Mouse (Mus musculus) heart, embryonic 15.5 days (tissue): Measurements from ENCODE around the gene Slc4a8. TPM values are rescaled to one million over a fixed set of nuclear protein-coding genes. Genes with fewer than 3 reads are reported as not detected.

Experiments used
- ATAC-seq: fragments of 200-750 bp; cut with Nextera tagmentation; replicated peaks from 2 replicates; pipeline ENCODE4 v1.8.0; 2017; ENCODE audit warnings: low read depth, moderate TSS enrichment; ENCODE audit not compliant: insufficient number of reproducible peaks, insufficient read depth, low FRiP score
- H3K27ac ChIP-seq: fragments of 300-500 bp; sonication (generic); 2 replicates; pipeline ENCODE4 v1.5.1; 2015; ENCODE audit warnings: mild to moderate bottlenecking, inconsistent platforms
- H3K27me3 ChIP-seq: fragments of 300-500 bp; sonication (generic); 2 replicates; pipeline ENCODE4 v1.6.1; 2015; ENCODE audit warnings: inconsistent platforms
- H3K36me3 ChIP-seq: fragments of 300-500 bp; sonication (generic); 2 replicates; pipeline ENCODE4 v1.6.1; 2015; ENCODE audit warnings: mild to moderate bottlenecking, inconsistent platforms
- H3K4me1 ChIP-seq: fragments of 300-500 bp; sonication (generic); replicated peaks from 2 replicates; pipeline ENCODE4 v1.6.1; 2015; ENCODE audit warnings: inconsistent platforms
- H3K4me2 ChIP-seq: fragments of 300-500 bp; sonication (generic); 2 replicates; pipeline ENCODE4 v1.6.1; 2015; ENCODE audit warnings: inconsistent platforms, mild to moderate bottlenecking, moderate library complexity
- H3K4me3 ChIP-seq: fragments of 300-500 bp; sonication (generic); 2 replicates; pipeline ENCODE4 v1.5.1; 2015; ENCODE audit warnings: mild to moderate bottlenecking, inconsistent platforms
- H3K9ac ChIP-seq: fragments of 300-500 bp; sonication (generic); 2 replicates; pipeline ENCODE4 v1.6.1; 2015; ENCODE audit warnings: mild to moderate bottlenecking, inconsistent platforms
- H3K9me3 ChIP-seq: fragments of 300-500 bp; sonication (generic); replicated peaks from 2 replicates; pipeline ENCODE4 v1.6.1; 2016; ENCODE audit warnings: inconsistent platforms
- WGBS: fragments of 180-500 bp; shearing (Covaris S2); methylation state at CpG from one replicate; pipeline ENCODE4 v1.1.7; 2015; ENCODE audit warnings: mixed read lengths; 5-methylcytosine and 5-hydroxymethylcytosine counted together
- polyA plus RNA-seq: library from polyadenylated mRNA; unstranded; fragments of >200 nt; fragmentation: Nextera tagmentation; extraction: Ambion mirVana; gene quantifications from 2 replicates; pipeline ENCODE4 v1.2.1, GENCODE M21; 2015

The Slc4a8 gene
- polyA plus RNA-seq, 1 experiment from 2014 or later, result 0.53 TPM

- no peaks in the 10 kb centered on the region for H3K9me3 ChIP-seq
- H3K4me1 ChIP-seq, result peaks cover 4% of the 10 kb centered on the region
- WGBS, result 81% methylated on average over 6 of the region's 6 CpGs
- H3K36me3 ChIP-seq, result no peaks in the 10 kb centered on the region
- no peak overlapping the region for H3K27ac ChIP-seq
- no peak overlapping the region for H3K4me2 ChIP-seq
- no peak overlapping the region for H3K9ac ChIP-seq
- no peak overlapping the region for H3K4me3 ChIP-seq
- H3K27me3 ChIP-seq, result no peaks in the 10 kb centered on the region
- ATAC-seq, result no peak
These were observed 18.3 kb upstream of the Slc4a8 start for GRCm38 (mm10) chr15:100743238-100743637.

DNA sequence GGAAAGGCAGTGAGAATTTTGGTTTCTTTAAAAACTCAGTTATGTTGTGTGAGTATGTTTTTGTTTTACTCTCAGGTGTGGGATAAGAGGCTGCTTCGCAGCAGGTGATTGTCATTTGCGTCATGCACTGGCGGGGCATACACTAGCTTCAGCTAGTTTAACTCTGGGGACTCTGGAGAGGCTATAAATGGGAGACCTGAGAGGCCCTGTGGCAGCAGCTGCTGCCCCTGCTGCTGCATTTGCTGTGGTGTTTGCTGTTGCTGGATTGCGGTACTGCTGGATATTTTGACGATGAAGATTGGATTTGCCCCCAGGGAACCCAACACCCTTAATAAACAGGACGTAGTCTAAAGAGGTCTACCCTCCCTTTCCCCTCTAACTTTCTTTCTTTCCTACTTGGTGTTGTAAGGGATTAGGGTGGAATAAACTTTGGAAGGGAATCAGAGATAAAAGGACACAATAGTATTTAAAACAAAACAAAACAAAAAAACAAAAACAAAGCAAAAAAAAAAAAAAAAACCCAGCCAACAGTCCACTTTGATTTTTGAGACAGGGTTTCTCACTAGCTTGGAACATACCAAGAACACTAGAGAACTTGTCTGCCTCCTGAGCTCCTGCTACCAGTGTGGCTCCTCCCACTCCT, 14.9 kb upstream of the Slc4a8 start:
- no peak overlapping the region for H3K27ac ChIP-seq
- no peak for ATAC-seq
- H3K9ac ChIP-seq, result no peak overlapping the region
- peak overlapping the region; percentile 64 for H3K4me2 ChIP-seq
- no peaks in the 10 kb centered on the region for H3K9me3 ChIP-seq
- peak overlapping the region; percentile 35 for H3K4me3 ChIP-seq
- WGBS, result 31% methylated on average over 6 of the region's 6 CpGs
- H3K36me3 ChIP-seq, result no peaks in the 10 kb centered on the region
- peaks cover 4% of the 10 kb centered on the region for H3K4me1 ChIP-seq
- H3K27me3 ChIP-seq, result no peaks in the 10 kb centered on the region

DNA sequence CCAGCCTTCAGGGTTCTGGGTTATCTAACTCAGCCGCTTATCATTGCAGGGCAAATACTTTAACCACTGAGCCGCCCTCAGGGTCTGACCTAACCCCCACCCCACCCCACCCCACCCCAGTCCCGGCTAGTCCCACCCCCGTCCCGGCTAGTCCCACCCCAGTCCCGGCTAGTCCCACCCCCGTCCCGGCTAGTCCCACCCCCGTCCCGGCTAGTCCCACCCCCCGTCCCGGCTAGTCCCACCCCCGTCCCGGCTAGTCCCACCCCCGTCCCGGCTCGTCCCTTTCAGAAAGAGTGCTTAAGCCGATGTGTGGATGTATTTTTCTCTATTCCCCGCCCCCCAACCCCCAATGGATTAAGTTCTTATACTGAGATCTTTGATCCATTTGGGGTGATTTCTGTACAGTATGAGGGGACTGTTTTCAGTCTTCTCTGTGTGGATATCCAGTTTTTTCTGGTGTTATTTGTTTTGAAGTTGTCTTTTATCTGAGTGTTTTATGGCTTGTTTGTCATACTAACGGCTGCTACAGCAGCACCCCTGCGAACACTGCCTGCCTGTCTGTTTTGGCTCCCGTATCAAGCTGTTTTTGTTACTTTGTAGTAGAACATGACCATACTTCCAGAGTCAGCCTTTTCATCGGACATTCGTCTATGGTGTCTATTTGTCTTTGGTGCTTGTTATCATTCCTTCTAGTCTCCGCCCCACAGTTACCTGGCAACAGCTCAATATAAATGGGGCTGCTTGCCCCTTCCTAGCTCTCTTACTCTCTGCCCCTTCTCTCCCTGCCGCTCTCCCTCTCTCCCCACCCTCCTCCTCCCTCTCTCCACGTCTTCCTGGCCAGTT, 14.2 kb upstream of the Slc4a8 start:
- ATAC-seq, result peak; percentile 60; the same call in 1 of the 2 replicates
- H3K27ac ChIP-seq, result no peak overlapping the region

DNA sequence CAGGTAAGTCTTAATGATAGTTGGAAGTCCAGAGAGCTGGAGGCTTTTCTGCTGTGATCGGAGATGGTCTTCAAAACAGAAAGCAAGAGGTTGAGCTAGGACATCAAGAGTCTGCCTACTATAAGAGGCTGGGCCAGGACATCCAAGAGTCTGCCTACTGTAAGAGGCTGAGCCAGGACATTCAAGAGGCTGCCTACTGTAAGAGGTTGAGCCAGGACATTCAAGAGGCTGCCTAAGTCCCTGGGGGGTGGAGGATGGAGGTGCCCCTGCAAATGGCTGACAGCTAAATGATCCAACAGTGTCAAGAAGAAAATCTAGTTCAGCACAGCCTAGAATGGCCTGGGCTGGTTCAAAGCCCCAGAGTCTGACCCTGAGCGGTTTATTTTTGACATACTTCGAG, 13.0 kb upstream of the Slc4a8 start:
- Histone ChIP-seq H3K4me1 (peaks cover 4% of the 10 kb centered on the region), H3K9me3 (no peaks in the 10 kb centered on the region), H3K4me3 (no peak overlapping the region), H3K4me2 (no peak overlapping the region), H3K27me3 (peaks cover 10% of the 10 kb centered on the region; the same call in 1 of the 2 replicates), H3K36me3 (no peaks in the 10 kb centered on the region), H3K27ac (no peak overlapping the region), H3K9ac (no peak overlapping the region)
- 87% methylated on average over 3 of the region's 3 CpGs for WGBS
- ATAC-seq, result no peak

More for the DNA sequence above, 14.2 kb upstream of the Slc4a8 start:
- H3K4me2 ChIP-seq, result peak overlapping the region; percentile 64
- H3K9me3 ChIP-seq, result no peaks in the 10 kb centered on the region
- H3K4me1 ChIP-seq, result peaks cover 4% of the 10 kb centered on the region
- H3K4me3 ChIP-seq, result peak overlapping the region; percentile 35
- H3K27me3 ChIP-seq, result no peaks in the 10 kb centered on the region
- 4% methylated on average over 23 of the region's 27 CpGs for WGBS
- no peak overlapping the region for H3K9ac ChIP-seq
- no peaks in the 10 kb centered on the region for H3K36me3 ChIP-seq

- H3K4me1 ChIP-seq, result peaks cover 4% of the 10 kb centered on the region
- peaks cover 14% of the 10 kb centered on the region for H3K27me3 ChIP-seq
- H3K36me3 ChIP-seq, result no peaks in the 10 kb centered on the region
- no peak for ATAC-seq
- H3K4me3 ChIP-seq, result no peak overlapping the region
- H3K4me2 ChIP-seq, result no peak overlapping the region
- no peak overlapping the region for H3K27ac ChIP-seq
- H3K9ac ChIP-seq, result no peak overlapping the region
- WGBS, result 71% methylated on average over 10 of the region's 10 CpGs
- no peaks in the 10 kb centered on the region for H3K9me3 ChIP-seq
These were observed 11.6 kb upstream of the Slc4a8 start for GRCm38 (mm10) chr15:100749751-100750538.

DNA sequence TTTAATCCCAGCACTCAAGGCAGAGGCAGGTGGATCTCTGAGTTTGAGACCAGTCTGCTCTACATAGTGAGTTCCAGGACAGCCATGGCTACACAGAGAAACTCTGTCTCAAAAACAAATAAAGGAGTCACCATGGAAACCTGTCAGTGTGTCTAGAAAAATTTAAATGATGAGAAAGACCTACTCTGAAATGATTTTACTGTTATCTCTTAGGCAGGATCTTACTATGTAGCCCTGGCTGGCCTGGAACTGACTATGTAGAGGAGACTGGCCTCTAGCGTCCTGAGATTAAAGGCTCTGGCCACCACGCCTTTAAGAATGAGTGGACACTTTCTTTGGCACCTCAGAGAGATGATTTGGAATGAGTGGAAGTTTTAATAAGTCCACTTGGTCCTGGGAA, 9.1 kb upstream of the Slc4a8 start:
- H3K9ac ChIP-seq, result no peak overlapping the region
- no peaks in the 10 kb centered on the region for H3K9me3 ChIP-seq
- peaks cover 14% of the 10 kb centered on the region for H3K27me3 ChIP-seq
- 63% methylated on average over 2 of the region's 2 CpGs for WGBS
- H3K4me3 ChIP-seq, result no peak overlapping the region
- H3K4me1 ChIP-seq, result peaks cover 4% of the 10 kb centered on the region
- H3K4me2 ChIP-seq, result no peak overlapping the region
- no peaks in the 10 kb centered on the region for H3K36me3 ChIP-seq
- H3K27ac ChIP-seq, result no peak overlapping the region
- ATAC-seq, result no peak

DNA sequence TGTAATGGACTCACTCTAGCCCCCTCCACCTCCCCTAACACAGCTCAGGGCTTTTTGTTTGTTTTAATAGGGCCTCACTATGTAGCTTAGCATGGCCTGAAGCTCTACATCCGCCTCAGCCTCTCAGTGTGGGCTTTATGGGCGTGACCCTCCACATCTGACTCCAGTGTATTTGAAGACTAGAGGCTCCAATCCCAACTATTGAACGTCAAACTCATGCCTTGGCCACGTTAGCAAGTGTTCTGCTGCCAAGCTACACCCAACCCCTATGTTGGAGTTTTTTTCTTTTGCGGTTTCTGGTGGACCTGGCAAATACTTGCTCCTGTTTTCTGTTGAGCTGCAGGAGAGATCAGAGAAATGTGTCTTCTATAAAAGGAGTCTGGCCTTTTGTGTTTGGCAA, 8.5 kb upstream of the Slc4a8 start:
- Histone ChIP-seq H3K36me3 (no peaks in the 10 kb centered on the region), H3K4me2 (no peak overlapping the region), H3K4me3 (no peak overlapping the region), H3K27me3 (peaks cover 18% of the 10 kb centered on the region), H3K4me1 (peaks cover 4% of the 10 kb centered on the region), H3K9ac (no peak overlapping the region), H3K9me3 (no peaks in the 10 kb centered on the region), H3K27ac (no peak overlapping the region)
- no peak for ATAC-seq
- WGBS, result 70% methylated on average over 5 of the region's 5 CpGs

DNA sequence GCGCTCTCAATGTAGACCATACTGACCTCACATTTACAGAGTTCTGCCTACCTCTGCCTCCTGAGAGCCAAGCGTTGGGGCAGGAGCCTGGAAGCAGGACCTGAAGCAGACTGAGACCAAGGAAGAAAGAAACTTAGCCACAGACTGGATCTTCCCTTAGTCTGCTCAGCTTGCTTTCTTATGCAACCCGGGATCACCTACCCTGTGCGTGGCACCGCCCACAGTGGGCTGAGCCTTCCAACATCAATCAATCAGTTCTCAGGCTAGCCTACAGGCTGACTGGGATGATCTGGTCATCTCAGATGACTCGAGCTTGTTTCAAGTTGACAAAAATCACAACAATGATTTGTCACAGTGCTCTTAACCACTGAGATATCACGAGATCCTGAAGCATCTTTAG, 7.5 kb upstream of the Slc4a8 start:
- Histone ChIP-seq H3K9me3 (no peaks in the 10 kb centered on the region), H3K27ac (no peak overlapping the region), H3K4me2 (no peak overlapping the region), H3K9ac (no peak overlapping the region), H3K4me3 (no peak overlapping the region), H3K4me1 (peaks cover 4% of the 10 kb centered on the region), H3K36me3 (no peaks in the 10 kb centered on the region), H3K27me3 (peaks cover 25% of the 10 kb centered on the region)
- no peak for ATAC-seq
- WGBS, result 45% methylated on average over 7 of the region's 7 CpGs

GRCm38 (mm10) chr15:100754805-100755497, 6.6 kb upstream of the Slc4a8 start:
- Histone ChIP-seq H3K4me3 (peak overlapping the region; percentile 11; the same call in 1 of the 2 replicates), H3K4me1 (peaks cover 4% of the 10 kb centered on the region), H3K36me3 (no peaks in the 10 kb centered on the region), H3K27me3 (peaks cover 28% of the 10 kb centered on the region), H3K9me3 (no peaks in the 10 kb centered on the region), H3K27ac (no peak overlapping the region), H3K4me2 (peak overlapping the region; percentile 51), H3K9ac (0 out of 2 replicates have a peak overlapping the region, but pooled peaks have one; percentile 25)
- 8% methylated on average over 11 of the region's 11 CpGs for WGBS
- no peak for ATAC-seq

DNA sequence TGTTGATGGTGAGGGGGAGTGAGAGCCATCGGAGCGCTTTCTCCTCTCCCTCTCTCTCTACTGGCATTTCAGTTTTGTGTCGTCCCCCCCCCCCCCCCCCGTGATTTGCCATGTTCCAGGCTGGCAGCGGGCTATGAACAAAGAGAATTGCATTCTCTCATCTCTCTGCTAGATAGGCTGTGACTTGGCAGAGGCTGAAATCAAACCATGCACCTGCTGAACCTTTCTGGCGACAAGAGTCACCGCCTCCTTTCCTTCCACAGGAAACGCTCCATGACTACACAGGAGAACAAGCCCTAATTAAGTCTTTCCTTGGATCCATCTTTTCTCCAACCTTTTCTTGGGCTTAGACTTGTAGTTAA, 6.1 kb upstream of the Slc4a8 start:
- WGBS, result 50% methylated on average over 7 of the region's 8 CpGs
- Histone ChIP-seq H3K27me3 (peaks cover 30% of the 10 kb centered on the region), H3K4me3 (no peak overlapping the region), H3K36me3 (no peaks in the 10 kb centered on the region), H3K27ac (no peak overlapping the region), H3K9me3 (no peaks in the 10 kb centered on the region), H3K4me1 (peaks cover 4% of the 10 kb centered on the region), H3K4me2 (peak overlapping the region; percentile 51), H3K9ac (no peak overlapping the region)
- no peak for ATAC-seq
